Mouse (Mus musculus): ENCODE data around the gene St8sia1. TPM values are rescaled to one million over a fixed set of nuclear protein-coding genes. Genes with fewer than 3 reads are reported as not detected.

St8sia1 gene
- polyA plus RNA-seq, 1 experiment from 2014 or later = 0.11 TPM

GRCm38 (mm10) chr6:142834911-142835310 lies 129.3 kb downstream of the St8sia1 start:
- 87% methylated on average over 4 of the region's 4 CpGs for WGBS (ENCODE audit: missing documents)

GRCm38 (mm10) chr6:142831706-142832105 lies 132.5 kb downstream of the St8sia1 start:
- 44% methylated on average over 3 of the region's 3 CpGs for WGBS (ENCODE audit: missing documents)

More at GRCm38 (mm10) chr6:142834911-142835310, 129.3 kb downstream of the St8sia1 start:
- no peaks in the 10 kb centered on the region for H3K79me2 ChIP-seq (ENCODE audit: inconsistent target)
- H3K27ac ChIP-seq = no peak overlapping the region
- no peaks in the 10 kb centered on the region for H3K36me3 ChIP-seq (ENCODE audit: inconsistent target)
- H3K4me3 ChIP-seq (ENCODE audit: inconsistent target) = no peak overlapping the region

GRCm38 (mm10) chr6:142831243-142831642 lies 133.0 kb downstream of the St8sia1 start:
- Histone ChIP-seq H3K79me2 (ENCODE audit: inconsistent target) (no peaks in the 10 kb centered on the region), H3K36me3 (ENCODE audit: inconsistent target) (no peaks in the 10 kb centered on the region), H3K4me3 (ENCODE audit: inconsistent target) (no peak overlapping the region), H3K27ac (no peak overlapping the region)
- 5% methylated on average over 8 of the region's 8 CpGs for WGBS (ENCODE audit: missing documents)

More at GRCm38 (mm10) chr6:142831706-142832105, 132.5 kb downstream of the St8sia1 start:
- H3K36me3 ChIP-seq (ENCODE audit: inconsistent target) = no peaks in the 10 kb centered on the region
- H3K4me3 ChIP-seq (ENCODE audit: inconsistent target) = no peak overlapping the region
- H3K79me2 ChIP-seq (ENCODE audit: inconsistent target) = no peaks in the 10 kb centered on the region
- no peak overlapping the region for H3K27ac ChIP-seq

- WGBS (ENCODE audit: missing documents) = 64% methylated on average over 3 of the region's 3 CpGs
- Histone ChIP-seq H3K4me3 (ENCODE audit: inconsistent target) (no peak overlapping the region), H3K79me2 (ENCODE audit: inconsistent target) (no peaks in the 10 kb centered on the region), H3K27ac (no peak overlapping the region), H3K36me3 (ENCODE audit: inconsistent target) (no peaks in the 10 kb centered on the region)
Observed at GRCm38 (mm10) chr6:142830221-142830620, 134.0 kb downstream of the St8sia1 start.

- Histone ChIP-seq H3K79me2 (ENCODE audit: inconsistent target) (no peaks in the 10 kb centered on the region), H3K4me3 (ENCODE audit: inconsistent target) (no peak overlapping the region), H3K36me3 (ENCODE audit: inconsistent target) (no peaks in the 10 kb centered on the region), H3K27ac (no peak overlapping the region)
- 87% methylated on average over 5 of the region's 5 CpGs for WGBS (ENCODE audit: missing documents)
Observed at GRCm38 (mm10) chr6:142825449-142825848, 138.8 kb downstream of the St8sia1 start.

- no peaks in the 10 kb centered on the region for H3K36me3 ChIP-seq (ENCODE audit: inconsistent target)
- no peak overlapping the region for H3K4me3 ChIP-seq (ENCODE audit: inconsistent target)
- H3K79me2 ChIP-seq (ENCODE audit: inconsistent target) = no peaks in the 10 kb centered on the region
- WGBS (ENCODE audit: missing documents) = 98% methylated on average over 5 of the region's 5 CpGs
- H3K27ac ChIP-seq = no peak overlapping the region
Observed at GRCm38 (mm10) chr6:142823008-142823787, 141.1 kb downstream of the St8sia1 start.

- Histone ChIP-seq H3K79me2 (ENCODE audit: inconsistent target) (no peaks in the 10 kb centered on the region), H3K27ac (no peak overlapping the region), H3K36me3 (ENCODE audit: inconsistent target) (no peaks in the 10 kb centered on the region), H3K4me3 (ENCODE audit: inconsistent target) (no peak overlapping the region)
- 97% methylated on average over 10 of the region's 10 CpGs for WGBS (ENCODE audit: missing documents)
Observed at GRCm38 (mm10) chr6:142818306-142818705, 145.9 kb downstream of the St8sia1 start.

GRCm38 (mm10) chr6:142815513-142815912 lies 148.7 kb downstream of the St8sia1 start:
- H3K4me3 ChIP-seq (ENCODE audit: inconsistent target) = no peak overlapping the region
- WGBS (ENCODE audit: missing documents) = 86% methylated on average over 3 of the region's 3 CpGs
- H3K79me2 ChIP-seq (ENCODE audit: inconsistent target) = no peaks in the 10 kb centered on the region
- no peak overlapping the region for H3K27ac ChIP-seq
- H3K36me3 ChIP-seq (ENCODE audit: inconsistent target) = no peaks in the 10 kb centered on the region

GRCm38 (mm10) chr6:142814495-142814921 lies 149.7 kb downstream of the St8sia1 start:
- Histone ChIP-seq H3K36me3 (ENCODE audit: inconsistent target) (no peaks in the 10 kb centered on the region), H3K27ac (no peak overlapping the region), H3K79me2 (ENCODE audit: inconsistent target) (no peaks in the 10 kb centered on the region), H3K4me3 (ENCODE audit: inconsistent target) (no peak overlapping the region)
- 6% methylated on average over 15 of the region's 15 CpGs for WGBS (ENCODE audit: missing documents)

GRCm38 (mm10) chr6:142814011-142814410 lies 150.2 kb downstream of the St8sia1 start:
- 82% methylated on average over 10 of the region's 10 CpGs for WGBS (ENCODE audit: missing documents)
- no peak overlapping the region for H3K4me3 ChIP-seq (ENCODE audit: inconsistent target)
- no peak overlapping the region for H3K27ac ChIP-seq
- no peaks in the 10 kb centered on the region for H3K79me2 ChIP-seq (ENCODE audit: inconsistent target)
- H3K36me3 ChIP-seq (ENCODE audit: inconsistent target) = no peaks in the 10 kb centered on the region

GRCm38 (mm10) chr6:142812969-142813368 lies 151.3 kb downstream of the St8sia1 start:
- H3K4me3 ChIP-seq (ENCODE audit: inconsistent target) = no peak overlapping the region
- 72% methylated on average over 5 of the region's 5 CpGs for WGBS (ENCODE audit: missing documents)
- no peaks in the 10 kb centered on the region for H3K79me2 ChIP-seq (ENCODE audit: inconsistent target)
- no peaks in the 10 kb centered on the region for H3K36me3 ChIP-seq (ENCODE audit: inconsistent target)
- no peak overlapping the region for H3K27ac ChIP-seq

GRCm38 (mm10) chr6:142810239-142810638 lies 154.0 kb downstream of the St8sia1 start:
- no peaks in the 10 kb centered on the region for H3K79me2 ChIP-seq (ENCODE audit: inconsistent target)
- H3K36me3 ChIP-seq (ENCODE audit: inconsistent target) = no peaks in the 10 kb centered on the region
- H3K4me3 ChIP-seq (ENCODE audit: inconsistent target) = no peak overlapping the region
- WGBS (ENCODE audit: missing documents) = 33% methylated on average over 6 of the region's 6 CpGs
- H3K27ac ChIP-seq = no peak overlapping the region

GRCm38 (mm10) chr6:142809373-142810098 lies 154.7 kb downstream of the St8sia1 start:
- Histone ChIP-seq H3K36me3 (ENCODE audit: inconsistent target) (no peaks in the 10 kb centered on the region), H3K4me3 (ENCODE audit: inconsistent target) (no peak overlapping the region), H3K27ac (no peak overlapping the region), H3K79me2 (ENCODE audit: inconsistent target) (no peaks in the 10 kb centered on the region)
- 57% methylated on average over 6 of the region's 6 CpGs for WGBS (ENCODE audit: missing documents)

GRCm38 (mm10) chr6:142806326-142806725 lies 157.9 kb downstream of the St8sia1 start:
- Histone ChIP-seq H3K36me3 (ENCODE audit: inconsistent target) (no peaks in the 10 kb centered on the region), H3K79me2 (ENCODE audit: inconsistent target) (no peaks in the 10 kb centered on the region), H3K27ac (no peak overlapping the region), H3K4me3 (ENCODE audit: inconsistent target) (no peak overlapping the region)
- WGBS (ENCODE audit: missing documents) = 28% methylated on average over 4 of the region's 4 CpGs

- Histone ChIP-seq H3K4me3 (ENCODE audit: inconsistent target) (no peak within 1 kb of the TSS), H3K79me2 (ENCODE audit: inconsistent target) (no peaks in the 10 kb centered on the region), H3K36me3 (ENCODE audit: inconsistent target) (no peaks in the 10 kb centered on the region), H3K27ac (no peak within 1 kb of the TSS)
Observed at GRCm38 (mm10) chr6:142804402-142804801, 159.8 kb downstream of the St8sia1 start, which contains the start of gene Sult6b2. TSS of gene Sult6b2 (minus strand) at chr6:142804502.
